ENCODE assay signal across 12 mouse cellular contexts in genomic region chr19:20558952-20559351, GRCm38 (mm10).
A peak's percentile ranks its signal among the peaks of the same experiment; 100 is the strongest.
DNase-seq lines count a peak whose midpoint lies in the region; ATAC-seq and TF ChIP-seq lines count a peak whose summit lies in the region.
"Had no signal": no experiment of that assay in that cellular context is flagged by ENCODE, and none has a peak within 500 bp of the region (broad histone marks: within the 10 kb centered on the region; RNA-seq: fewer than 3 reads in every experiment).

No protein-coding gene starts in this region.

- no peak for TF ChIP-seq POLR2A in kidney, adult 2 months (IDR thresholded peaks at IDR 0.05; ENCODE audit: low read depth, low read length)

- H3K4me2 ChIP-seq in heart, embryonic 11.5 days = no peak overlapping the region
- H3K4me2 ChIP-seq in liver, embryonic 16.5 days (ENCODE audit: low read depth, low read length) = no peak overlapping the region
- H3K4me2 ChIP-seq: hindbrain, embryonic 14.5 days; limb, embryonic 12.5 days; midbrain, embryonic 15.5 days had no signal

- no peak overlapping the region for H3K27ac ChIP-seq in heart, embryonic 11.5 days (ENCODE audit: low read depth, low read length)
- H3K27ac ChIP-seq in ES-E14 (ENCODE audit: insufficient read depth, low read depth, low read length, poor library complexity, severe bottlenecking) = no peak overlapping the region
- no peak overlapping the region for H3K27ac ChIP-seq in liver, embryonic 16.5 days (ENCODE audit: low read length)
- H3K27ac ChIP-seq in kidney, adult 2 months (ENCODE audit: insufficient read depth, low read depth, low read length) = no peak overlapping the region
- H3K27ac ChIP-seq: hindbrain, embryonic 14.5 days; limb, embryonic 12.5 days; midbrain, embryonic 15.5 days had no signal

- in situ Hi-C loops in ES-E14 (cut with MboI; ENCODE audit: low sequenced_read_pairs in 2 of 2, unreplicated experiment in 2 of 2) = no loop called here

- H3K4me1 ChIP-seq in heart, embryonic 11.5 days (ENCODE audit: control insufficient read depth, insufficient read depth, low read length) = no peaks in the 10 kb centered on the region
- H3K4me1 ChIP-seq in ES-E14 (ENCODE audit: control insufficient read depth in 2 of 2, insufficient read depth in 2 of 2, low read length in 2 of 2, poor library complexity in 1 of 2) = no peaks in the 10 kb centered on the region
- peaks cover 5% of the 10 kb centered on the region; the same call in 1 of the 2 replicates for H3K4me1 ChIP-seq in liver, embryonic 16.5 days (ENCODE audit: control insufficient read depth, low read depth, low read length)
- no peaks in the 10 kb centered on the region for H3K4me1 ChIP-seq in kidney, adult 2 months (ENCODE audit: control insufficient read depth, insufficient read depth, low read length)
- H3K4me1 ChIP-seq: limb, embryonic 12.5 days; midbrain, embryonic 15.5 days had no signal

- ATAC-seq in heart, embryonic 11.5 days (replicated peaks; ENCODE audit: insufficient number of reproducible peaks, low FRiP score, low TSS enrichment) = no peak
- ATAC-seq in common myeloid progenitor, adult 5-6 weeks (replicated peaks; ENCODE audit: low read depth, poor library complexity, severe bottlenecking) = peak; percentile 91
- peak; percentile 84 for ATAC-seq in liver, embryonic 16.5 days (ENCODE audit: low read depth)
- ATAC-seq: midbrain, embryonic 15.5 days had no signal

- H3K9ac ChIP-seq in heart, embryonic 11.5 days (ENCODE audit: low read depth, low read length) = no peak overlapping the region
- no peak overlapping the region for H3K9ac ChIP-seq in ES-E14 (ENCODE audit: insufficient read depth, low read depth, low read length, poor library complexity, severe bottlenecking)
- no peak overlapping the region for H3K9ac ChIP-seq in liver, embryonic 16.5 days (ENCODE audit: low read depth, low read length)
- H3K9ac ChIP-seq: hindbrain, embryonic 14.5 days; limb, embryonic 12.5 days; midbrain, embryonic 15.5 days had no signal

- no peaks in the 10 kb centered on the region for H3K36me3 ChIP-seq in heart, embryonic 11.5 days (ENCODE audit: control insufficient read depth, insufficient read depth, low read length)
- no peaks in the 10 kb centered on the region for H3K36me3 ChIP-seq in ES-E14 (ENCODE audit: control insufficient read depth, insufficient read depth, low read length, poor library complexity, severe bottlenecking)
- H3K36me3 ChIP-seq in liver, embryonic 16.5 days (ENCODE audit: control insufficient read depth, insufficient read depth) = no peaks in the 10 kb centered on the region
- no peaks in the 10 kb centered on the region for H3K36me3 ChIP-seq in kidney, adult 2 months (ENCODE audit: control insufficient read depth, insufficient read depth, low read length)
- H3K36me3 ChIP-seq: limb, embryonic 12.5 days; midbrain, embryonic 15.5 days had no signal

- no peak for TF ChIP-seq CTCF in kidney, adult 2 months (conservative IDR thresholded peaks at IDR 0.05; ENCODE audit: insufficient read depth, insufficient read length, low read depth, low read length)

- H3K27me3 ChIP-seq in heart, embryonic 11.5 days (ENCODE audit: control insufficient read depth, insufficient read depth, low read length) = no peaks in the 10 kb centered on the region
- no peaks in the 10 kb centered on the region for H3K27me3 ChIP-seq in liver, embryonic 16.5 days (ENCODE audit: control insufficient read depth, insufficient read depth, low read depth, low read length)
- H3K27me3 ChIP-seq in kidney, adult 2 months (replicated peaks; ENCODE audit: control insufficient read depth, insufficient read depth, low read length) = no peaks in the 10 kb centered on the region
- H3K27me3 ChIP-seq: limb, embryonic 12.5 days; midbrain, embryonic 15.5 days had no signal

- WGBS in heart, embryonic 11.5 days (ENCODE audit: insufficient replicate concordance) = 76% methylated on average over 3 of the region's 3 CpGs
- 55% methylated on average over 3 of the region's 3 CpGs for whole genome bisulfite sequencing in liver, embryonic 16.5 days (ENCODE audit: insufficient replicate concordance)
- 76% methylated on average over 3 of the region's 3 CpGs for WGBS in kidney, adult 2 months

- H3K4me3 ChIP-seq in heart, embryonic 11.5 days (ENCODE audit: low read depth, low read length) = no peak overlapping the region
- no peak overlapping the region for H3K4me3 ChIP-seq in ES-E14 (ENCODE audit: insufficient read depth in 1 of 2, low read depth in 1 of 2, low read length in 2 of 2, poor library complexity in 1 of 2, severe bottlenecking in 1 of 2)
- no peak overlapping the region for H3K4me3 ChIP-seq in liver, embryonic 16.5 days (ENCODE audit: low read depth, low read length)
- H3K4me3 ChIP-seq in kidney, adult 2 months (ENCODE audit: insufficient read depth, low read depth, low read length) = no peak overlapping the region
- H3K4me3 ChIP-seq: limb, embryonic 12.5 days; midbrain, embryonic 15.5 days had no signal

- H3K9me3 ChIP-seq in heart, embryonic 11.5 days (replicated peaks; ENCODE audit: control insufficient read depth, low read length) = no peaks in the 10 kb centered on the region
- no peaks in the 10 kb centered on the region for H3K9me3 ChIP-seq in ES-E14 (ENCODE audit: control insufficient read depth, insufficient read depth, low read depth, low read length)
- H3K9me3 ChIP-seq in liver, embryonic 16.5 days (replicated peaks; ENCODE audit: control insufficient read depth, low read length) = no peaks in the 10 kb centered on the region
- H3K9me3 ChIP-seq: limb, embryonic 12.5 days; midbrain, embryonic 15.5 days had no signal

- peak; percentile 32 to 37 for DNase-seq in heart, adult 18-20 months
- no peak for DNase-seq in ES-E14 (ENCODE audit: low read depth, low spot score)
- DNase-seq in layer of hippocampus, postnatal 25 days (ENCODE audit: extremely low spot score in 1 of 2, low spot score in 1 of 2) = no peak
- DNase-seq in testis, postnatal 10 days (ENCODE audit: low spot score) = no peak
- DNase-seq in kidney, adult 2 months = no peak
- DNase-seq: kidney, postnatal 4 days had no signal

TF ChIP-seq in ES-E14, 5 proteins besides CTCF, POLR2A, EP300 and RAD21:
- no peak for TF ChIP-seq CHD2 (IDR thresholded peaks at IDR 0.05; ENCODE audit: low read depth, low read length)
- 0 out of 2 replicates have a peak, but pooled peaks have one; percentile 39 for TF ChIP-seq MAFK (IDR thresholded peaks at IDR 0.05; ENCODE audit: insufficient read depth, low read depth, low read length)
TF ChIP-seq in ES-E14: peak in this region for 1.

Comparison
In these comparisons a context has a peak if more than half of its experiments do, and no peak if none do; other contexts are left out.
1. DNase-seq: peak in heart, adult 18-20 months (2 of 2); none in ES-E14 (single experiment), layer of hippocampus, postnatal 25 days (0 of 2), testis, postnatal 10 days (single experiment) and kidney, adult 2 months (single experiment).